Mouse (Mus musculus) Patski (cell line): Measurements from ENCODE around the gene Adamts13. TPM values are rescaled to one million over a fixed set of nuclear protein-coding genes. Genes with fewer than 3 reads are reported as not detected.
A peak's percentile ranks its signal among the peaks of the same experiment; 100 is the strongest.

ENCODE experiments used
- ATAC-seq: fragments of 100-300 bp; one replicate; pipeline ENCODE4 v1.8.0; 2021
- CTCF ChIA-PET: fragments of 350-600 bp; sonication (Branson Sonifier 250); formaldehyde crosslinking; loops from one replicate; lab custom pipeline; 2022; ENCODE audit warnings: inconsistent platforms; lab: Charles Lee
- POLR2A ChIA-PET: fragments of 350-600 bp; sonication (Branson Sonifier 250); formaldehyde crosslinking; loops from one replicate; lab custom pipeline; 2022; ENCODE audit warnings: antibody characterized with exemption, inconsistent platforms; lab: Charles Lee
- DNase-seq: peaks from one replicate; pipeline ENCODE4 v3.0.0-alpha.2; 2011; ENCODE audit warnings: low read depth, low spot score
- H3K27me3 ChIP-seq: fragments of 371-371 bp; one replicate; pipeline ENCODE4 v1.5.1; 2021
- CTCF ChIP-seq: fragments of 100-300 bp; IDR thresholded peaks from one replicate; pipeline ENCODE4 v1.5.1; 2021
- in situ Hi-C: fragments of 300-500 bp; cut with MboI; formaldehyde crosslinking; loops from 3 replicates; pipeline ENCODE4 v1.11.1; 2018; ENCODE audit warnings: low pct_unique_long_range_greater_than_20kb, mixed read lengths
- polyA plus RNA-seq: library from polyadenylated mRNA; unstranded; gene quantifications from one replicate; pipeline ENCODE4 v1.2.3, GENCODE M21; 2021

Gene Adamts13
- polyA plus RNA-seq, 1 experiment from 2014 or later = 0.04 TPM

- in situ Hi-C loops = no loop called here
- ChIA-PET CTCF (interaction anchor here (1.3 kb wide), 1 partner anchor 9 kb away, joined by 4 read pairs; no protein-coding TSS in a partner anchor), POLR2A (interaction anchor here (1.5 kb wide), 1 partner anchor 12 kb away, joined by 4 read pairs; the partner anchor contains the start of gene Rexo4)
- TF ChIP-seq CTCF = no peak
- DNase-seq (no peak), ATAC-seq (no peak)
- H3K27me3 ChIP-seq = no peaks in the 10 kb centered on the region
These were observed 21.8 kb upstream of the Adamts13 start for GRCm38 (mm10) chr2:26951346-26951905.

- no peaks in the 10 kb centered on the region for H3K27me3 ChIP-seq
- ATAC-seq (no peak), DNase-seq (no peak)
- CTCF ChIA-PET = interaction anchor here (1.2 to 1.3 kb wide), 2 partner anchors 8 to 9 kb away, joined by 3 to 4 read pairs; no protein-coding TSS in a partner anchor
- no peak for TF ChIP-seq CTCF
- POLR2A ChIA-PET = interaction anchor here (1.5 kb wide), 1 partner anchor 12 kb away, joined by 4 read pairs; the partner anchor contains the start of gene Rexo4
- in situ Hi-C loops = no loop called here
These were observed 21.0 kb upstream of the Adamts13 start for GRCm38 (mm10) chr2:26952193-26952592.

- in situ Hi-C loops = no loop called here
- DNase-seq (no peak), ATAC-seq (no peak)
- H3K27me3 ChIP-seq = no peaks in the 10 kb centered on the region
- ChIA-PET CTCF (interaction anchor here (1.2 to 1.6 kb wide), 3 partner anchors 9 to 14 kb away, joined by 3 to 4 read pairs (median 3); no protein-coding TSS in a partner anchor), POLR2A (no interaction called here)
- no peak for TF ChIP-seq CTCF
These were observed 20.4 kb upstream of the Adamts13 start for GRCm38 (mm10) chr2:26952866-26953265.

GRCm38 (mm10) chr2:26954735-26955395, 18.4 kb upstream of the Adamts13 start:
- in situ Hi-C loops = no loop called here
- ATAC-seq (no peak), DNase-seq (no peak)
- TF ChIP-seq CTCF = no peak
- ChIA-PET CTCF (no interaction called here), POLR2A (no interaction called here)
- H3K27me3 ChIP-seq = no peaks in the 10 kb centered on the region

GRCm38 (mm10) chr2:26956811-26957487, 16.3 kb upstream of the Adamts13 start:
- DNase-seq = no peak
- no peak for TF ChIP-seq CTCF
- H3K27me3 ChIP-seq = no peaks in the 10 kb centered on the region
- ChIA-PET CTCF (interaction anchor here (1.0 to 1.8 kb wide), 4 partner anchors 8 to 280 kb away, joined by 3 to 6 read pairs (median 4); no protein-coding TSS in a partner anchor), POLR2A (interaction anchor here (0.8 kb wide), 1 partner anchor 17 kb away, joined by 3 read pairs; the partner anchor contains the start of gene Adamts13)
- in situ Hi-C loops = no loop called here
- ATAC-seq = no peak

- in situ Hi-C loops = no loop called here
- DNase-seq (no peak), ATAC-seq (no peak)
- ChIA-PET CTCF (interaction anchor here (1.0 to 1.8 kb wide), 5 partner anchors 9 to 279 kb away, joined by 3 to 6 read pairs (median 4); no protein-coding TSS in a partner anchor), POLR2A (interaction anchor here (0.8 to 2.0 kb wide), 2 partner anchors 9 to 16 kb away, joined by 3 to 4 read pairs; partner anchors contain the start of gene Adamts13)
- H3K27me3 ChIP-seq = no peaks in the 10 kb centered on the region
- TF ChIP-seq CTCF = no peak
These were observed 15.7 kb upstream of the Adamts13 start for GRCm38 (mm10) chr2:26957488-26957859.

GRCm38 (mm10) chr2:26960756-26961155, 12.5 kb upstream of the Adamts13 start:
- ChIA-PET CTCF (no interaction called here), POLR2A (no interaction called here)
- no peak for DNase-seq
- no peaks in the 10 kb centered on the region for H3K27me3 ChIP-seq
- in situ Hi-C loops = no loop called here
- peak; percentile 72 for TF ChIP-seq CTCF
- ATAC-seq = no peak

- POLR2A ChIA-PET = interaction anchor here (0.9 to 1.3 kb wide), 2 partner anchors 12 to 32 kb away, joined by 3 to 4 read pairs; no protein-coding TSS in a partner anchor
- in situ Hi-C loops = no loop called here
- TF ChIP-seq CTCF = no peak
- peak; percentile 85 for DNase-seq
- H3K27me3 ChIP-seq = no peaks in the 10 kb centered on the region
- ATAC-seq = peak; percentile 62
- CTCF ChIA-PET = no interaction called here
These were observed 9.1 kb upstream of the Adamts13 start, which contains the start of gene Rexo4 for GRCm38 (mm10) chr2:26963923-26964723. Rexo4 (minus strand) TSS chr2:26964386.

- ATAC-seq = no peak
- TF ChIP-seq CTCF = no peak
- CTCF ChIA-PET = no interaction called here
- no peak for DNase-seq
- peaks cover under 1% of the 10 kb centered on the region for H3K27me3 ChIP-seq
- in situ Hi-C loops = no loop called here
- POLR2A ChIA-PET = no interaction called here
These were observed 8.4 kb upstream of the Adamts13 start for GRCm38 (mm10) chr2:26964724-26965370.
